Mouse (Mus musculus) heart, adult 2 months (tissue): ENCODE data around the gene Trim13. TPM values are rescaled to one million over a fixed set of nuclear protein-coding genes. Genes with fewer than 3 reads are reported as not detected.

Experiments
- DNase-seq, 2 experiments: peaks; one replicate each; pipeline ENCODE4 v3.0.0; 2021
- H3K27ac ChIP-seq: fragments of 200-600 bp; 2 replicates; pipeline ENCODE4 v1.8.1; 2022
- H3K27me3 ChIP-seq: fragments of 200-500 bp; 2 replicates; pipeline ENCODE4 v1.6.1; 2012; ENCODE audit warnings: mild to moderate bottlenecking, low read length, inconsistent platforms, mixed read lengths; ENCODE audit not compliant: control insufficient read depth, insufficient read depth
- H3K36me3 ChIP-seq: fragments of 200-500 bp; 2 replicates; pipeline ENCODE4 v1.6.1; 2012; ENCODE audit warnings: low read length, inconsistent platforms; ENCODE audit not compliant: control insufficient read depth, insufficient read depth
- H3K4me1 ChIP-seq: fragments of 200-500 bp; 2 replicates; pipeline ENCODE4 v1.6.1; 2011; ENCODE audit warnings: low read length; ENCODE audit not compliant: control insufficient read depth, insufficient read depth
- H3K4me3 ChIP-seq: fragments of 200-600 bp; 2 replicates; pipeline ENCODE4 v1.8.1; 2022
- H3K79me2 ChIP-seq: fragments of 200-500 bp; replicated peaks from 2 replicates; pipeline ENCODE4 v1.6.1; 2012; ENCODE audit warnings: mild to moderate bottlenecking, inconsistent platforms, low read length, moderate library complexity, mixed read lengths; ENCODE audit not compliant: control insufficient read depth, insufficient read depth
- H3K9ac ChIP-seq: fragments of 200-500 bp; 2 replicates; pipeline ENCODE4 v1.6.1; 2012; ENCODE audit warnings: low read depth, mild to moderate bottlenecking, control low read depth, inconsistent platforms, low read length, mixed read lengths
- CTCF ChIP-seq: fragments of 200-600 bp; IDR thresholded peaks from 2 replicates; pipeline ENCODE4 v1.8.1; 2022; ENCODE audit warnings: antibody characterized with exemption, mild to moderate bottlenecking, moderate library complexity
- EP300 ChIP-seq: fragments of 200-500 bp; IDR thresholded peaks from 2 replicates; pipeline ENCODE4 v1.6.1; 2011; ENCODE audit warnings: low read depth, low read length, control low read depth; ENCODE audit not compliant: insufficient read depth
- POLR2A ChIP-seq: fragments of 200-500 bp; IDR thresholded peaks from 2 replicates; pipeline ENCODE4 v1.6.1; 2011; ENCODE audit warnings: mild to moderate bottlenecking, low read depth, low read length, control low read depth; ENCODE audit not compliant: insufficient read depth
- WGBS: fragments of 180-500 bp; shearing (Covaris S2); methylation state at CpG from one replicate; pipeline ENCODE4 v1.1.7; 2018; 5-methylcytosine and 5-hydroxymethylcytosine counted together
- intact Hi-C: fragments of 180-260 bp; cut with DNase I; formaldehyde crosslinking; loops from one replicate; pipeline ENCODE4 v1.15.1; 2025
- long read RNA-seq: library from polyadenylated mRNA; stranded (forward); transcript quantifications from one replicate; pipeline ENCODE4 v2.0.0, GENCODE M21; 2021
- polyA plus RNA-seq: library from polyadenylated mRNA; depleted of rRNA; stranded (reverse); fragments of >200 nt; gene quantifications from 2 replicates; pipeline ENCODE4 v1.2.3, GENCODE M21; 2012; rRNA removed
- total RNA-seq, 2 experiments: library from RNA; stranded (reverse); gene quantifications; 2 replicates each; pipeline ENCODE4 v1.2.3; 2021

Trim13 gene
- total RNA-seq (1 to 10 TPM; 6.6 to 7.5 TPM), polyA plus RNA-seq (4.8 and 11.0 TPM in 2 replicates)
- long read RNA-seq, partial matches to known transcripts = 3 of 5 reads
- long read RNA-seq, other reads (novel, unspliced or antisense) = 1 of 5 reads

DNA sequence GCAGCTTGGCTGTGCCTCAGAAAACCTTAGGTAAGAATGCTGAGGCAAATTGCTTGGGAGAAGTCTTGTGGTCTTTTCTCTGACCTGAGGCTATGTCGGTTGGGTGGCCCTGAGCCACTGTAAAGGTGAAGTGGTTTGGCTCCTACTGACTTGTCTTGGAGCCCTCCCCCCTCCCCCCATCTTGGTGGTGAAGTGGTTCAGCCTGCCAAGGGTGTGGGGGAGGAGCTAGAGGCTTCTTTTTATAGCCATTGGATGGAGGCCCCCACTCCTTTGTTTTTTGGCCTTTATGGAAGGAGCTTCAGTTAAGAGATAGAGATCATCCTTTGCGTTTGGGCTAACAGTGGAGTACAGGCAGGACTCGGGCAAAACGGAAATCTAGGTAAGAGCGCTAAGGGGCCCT, at the start of gene Trim13:
Gene Trim13, plus strand, starts transcription at position 280 of the 400 bp plus-strand sequence.
- 57% methylated on average over 5 of the region's 5 CpGs for whole genome bisulfite sequencing
- H3K79me2 ChIP-seq = no peaks in the 10 kb centered on the region
- no peak for DNase-seq
- peak within 1 kb of the TSS; percentile 71 for H3K4me3 ChIP-seq
- H3K27me3 ChIP-seq = no peaks in the 10 kb centered on the region
- peak within 1 kb of the TSS; percentile 86 for H3K27ac ChIP-seq
- peaks cover 8% of the 10 kb centered on the region for H3K36me3 ChIP-seq
- no peak within 1 kb of the TSS for H3K9ac ChIP-seq
- intact Hi-C loops = loop anchor here (5.0 kb wide), 1 partner anchor 41 kb away; the partner anchor contains the start of gene Spryd7
- H3K4me1 ChIP-seq = peaks cover 4% of the 10 kb centered on the region
- no peak for TF ChIP-seq POLR2A
- no peak for TF ChIP-seq CTCF
- TF ChIP-seq EP300 = no peak

DNA sequence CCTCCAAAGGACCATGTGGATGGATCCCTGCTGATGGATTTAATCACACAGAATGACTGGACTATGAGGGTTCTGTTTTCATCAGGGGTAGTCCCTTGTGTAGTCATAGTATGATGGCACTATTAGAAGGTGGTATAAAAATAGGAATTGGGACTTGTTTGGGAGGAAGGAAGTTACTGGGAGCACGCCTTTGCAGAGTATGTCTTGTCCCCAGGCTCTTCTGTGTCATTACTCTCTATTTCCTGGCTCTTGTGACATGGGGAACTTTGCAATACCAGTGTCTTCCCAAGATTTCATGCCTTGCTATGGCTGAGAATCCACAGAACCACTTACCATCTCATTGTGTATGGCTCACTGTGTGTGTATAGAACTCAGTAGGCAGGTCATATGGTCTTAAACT, 49.4 kb upstream of the Trim13 start:
- Histone ChIP-seq H3K27me3 (no peaks in the 10 kb centered on the region), H3K4me3 (no peak overlapping the region), H3K79me2 (0 out of 2 replicates have a peak, but pooled peaks cover 2% of the 10 kb centered on the region), H3K9ac (no peak overlapping the region), H3K27ac (no peak overlapping the region), H3K4me1 (no peaks in the 10 kb centered on the region; the same call in 1 of the 2 replicates), H3K36me3 (peaks cover 12% of the 10 kb centered on the region)
- 48% methylated on average over 1 of the region's 1 CpGs for whole genome bisulfite sequencing
- TF ChIP-seq CTCF (no peak), EP300 (no peak), POLR2A (no peak)
- no peak for DNase-seq
- intact Hi-C loops = no loop called here

DNA sequence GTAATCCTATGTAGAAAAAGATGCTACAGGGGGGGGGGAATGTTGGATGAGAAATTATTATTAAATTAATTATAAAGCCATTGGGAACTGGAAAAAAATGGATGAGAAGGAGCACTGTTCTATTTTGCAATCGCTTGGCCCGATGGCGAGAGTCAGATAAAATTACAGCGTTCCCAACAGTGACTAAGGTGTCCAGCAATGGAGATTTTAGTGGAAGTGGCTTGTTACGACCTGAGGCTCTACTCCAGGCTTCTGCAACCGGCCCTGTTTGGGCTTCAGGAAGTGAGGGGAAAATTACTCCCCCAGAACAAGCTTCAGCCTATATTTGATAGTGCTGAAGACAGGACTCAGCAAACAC, 42.1 kb upstream of the Trim13 start:
- Histone ChIP-seq H3K79me2 (0 out of 2 replicates have a peak, but pooled peaks cover 1% of the 10 kb centered on the region), H3K27ac (peak overlapping the region; percentile 82), H3K36me3 (peaks cover 3% of the 10 kb centered on the region), H3K9ac (peak overlapping the region; percentile 94), H3K27me3 (no peaks in the 10 kb centered on the region), H3K4me1 (peaks cover 2% of the 10 kb centered on the region; the same call in 1 of the 2 replicates), H3K4me3 (peak overlapping the region; percentile 87)
- intact Hi-C loops = loop anchor here (5.0 kb wide), 4 partner anchors 41 to 199 kb away; partner anchors contain the start of gene Trim13
- no peak for DNase-seq
- 3% methylated on average over 6 of the region's 6 CpGs for WGBS
- TF ChIP-seq POLR2A = no peak
- TF ChIP-seq CTCF = 0 out of 2 replicates have a peak, but pooled peaks have one; percentile 13

DNA sequence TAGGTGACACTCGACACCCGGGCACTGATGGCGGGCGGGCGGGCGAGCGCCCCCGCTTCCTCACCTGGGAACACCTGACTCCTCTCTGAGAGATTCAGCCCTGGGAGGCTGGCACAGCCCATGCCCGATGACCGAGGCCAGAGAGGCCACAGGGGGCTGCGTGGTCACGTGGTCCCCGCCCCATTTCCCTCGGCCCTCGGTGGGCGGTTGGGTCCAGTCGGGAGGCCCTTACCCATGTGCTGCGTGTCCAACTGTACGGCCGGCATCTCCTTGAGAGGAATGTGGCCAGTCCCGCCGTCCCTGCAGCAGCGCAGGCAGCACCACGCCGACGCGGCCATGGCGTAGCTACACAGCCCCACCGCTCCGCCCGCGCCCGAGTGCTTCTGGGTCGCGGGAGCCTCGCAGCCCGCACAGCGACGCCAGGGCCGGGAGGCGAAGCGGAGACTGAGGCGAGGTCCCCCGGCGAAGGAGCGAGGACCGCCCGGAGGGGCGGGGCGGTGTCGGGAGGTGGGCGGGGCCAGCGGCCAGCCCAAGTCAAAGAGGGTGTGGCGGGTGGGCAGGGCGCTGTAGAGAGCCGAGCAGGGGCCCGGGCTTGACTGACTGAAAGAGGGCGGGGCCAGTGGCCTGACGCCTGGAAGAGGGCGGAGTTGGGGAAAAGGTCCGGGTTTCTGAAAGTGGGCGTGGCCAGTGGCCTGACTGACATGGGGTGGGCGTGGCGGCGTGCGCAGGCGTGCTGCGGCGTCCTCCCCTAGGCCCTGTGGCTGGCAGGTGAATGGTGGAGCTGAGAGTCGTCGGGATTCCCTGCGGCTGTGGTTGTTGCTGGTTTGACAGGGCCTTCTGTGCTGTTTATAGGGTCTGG, 41.5 kb upstream of the Trim13 start, which contains the start of gene Spryd7:
Gene Spryd7, minus strand, starts transcription at position 598 of the 859 bp plus-strand sequence.
- Histone ChIP-seq H3K4me3 (peak within 1 kb of the TSS; percentile 87), H3K4me1 (peaks cover 2% of the 10 kb centered on the region; the same call in 1 of the 2 replicates), H3K27me3 (no peaks in the 10 kb centered on the region), H3K27ac (peak within 1 kb of the TSS; percentile 82), H3K36me3 (peaks cover 3% of the 10 kb centered on the region), H3K9ac (peak within 1 kb of the TSS; percentile 94), H3K79me2 (0 out of 2 replicates have a peak, but pooled peaks cover 1% of the 10 kb centered on the region)
- WGBS = under 1% methylated on average over 72 of the region's 72 CpGs
- DNase-seq = peak; percentile 96 to 98
- TF ChIP-seq EP300 (0 out of 2 replicates have a peak, but pooled peaks have one; percentile 25), POLR2A (peak; percentile 81), CTCF (no peak)
- intact Hi-C loops = loop anchor here (5.0 kb wide), 4 partner anchors 41 to 199 kb away; partner anchors contain the start of gene Trim13

DNA sequence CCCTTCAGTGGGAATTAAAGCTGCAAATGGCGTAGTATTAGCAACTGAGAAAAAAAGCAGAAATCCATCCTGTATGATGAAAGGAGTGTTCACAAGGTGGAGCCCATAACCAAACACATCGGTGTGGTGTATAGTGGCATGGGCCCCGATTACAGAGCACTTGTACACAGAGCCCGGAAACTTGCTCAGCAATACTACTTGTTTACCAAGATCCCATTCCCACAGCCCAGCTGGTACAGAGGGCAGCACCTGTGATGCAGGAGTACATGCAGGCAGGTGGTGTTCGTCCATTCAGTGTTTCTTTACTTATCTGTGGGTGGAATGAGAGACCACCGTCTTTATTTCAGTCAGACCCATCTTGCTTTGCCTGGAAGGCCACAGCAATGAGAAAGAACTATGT, 39.1 kb upstream of the Trim13 start:
- H3K36me3 ChIP-seq = peaks cover 3% of the 10 kb centered on the region
- H3K9ac ChIP-seq = no peak overlapping the region
- H3K27ac ChIP-seq = no peak overlapping the region
- DNase-seq = no peak
- H3K4me3 ChIP-seq = no peak overlapping the region
- whole genome bisulfite sequencing = 89% methylated on average over 6 of the region's 6 CpGs
- intact Hi-C loops = loop anchor here (5.0 kb wide), 4 partner anchors 38 to 202 kb away; partner anchors contain the start of gene Trim13
- peaks cover 2% of the 10 kb centered on the region; the same call in 1 of the 2 replicates for H3K4me1 ChIP-seq
- H3K27me3 ChIP-seq = no peaks in the 10 kb centered on the region
- TF ChIP-seq CTCF (no peak), POLR2A (no peak), EP300 (no peak)
- H3K79me2 ChIP-seq = 0 out of 2 replicates have a peak, but pooled peaks cover 1% of the 10 kb centered on the region
